Comparison of ENCODE assay signal across 34 mouse cellular contexts in genomic region chr2:169443271-169443670, GRCm38 (mm10).
"Had no signal": no experiment of that assay in that cellular context is flagged by ENCODE, and none has a peak within 500 bp of the region (broad histone marks: within the 10 kb centered on the region; RNA-seq: fewer than 3 reads in every experiment).

No protein-coding gene starts in this region.

- H3K27ac ChIP-seq: heart, embryonic 10.5 days; heart, embryonic 13.5 days; heart, embryonic 15.5 days; hindbrain, embryonic 10.5 days; hindbrain, embryonic 12.5 days; hindbrain, embryonic 13.5 days; hindbrain, embryonic 14.5 days; hindbrain, embryonic 15.5 days; hindbrain, postnatal 0 days; intestine, embryonic 15.5 days; kidney, embryonic 15.5 days; kidney, postnatal 0 days; layer of hippocampus, adult 2 months had no signal

- H3K4me1 ChIP-seq: heart, embryonic 10.5 days; heart, embryonic 12.5 days; heart, embryonic 13.5 days; heart, embryonic 15.5 days; hindbrain, embryonic 10.5 days; intestine, embryonic 15.5 days; kidney, embryonic 15.5 days had no signal

- H3K36me3 ChIP-seq: heart, embryonic 10.5 days; heart, embryonic 12.5 days; heart, embryonic 13.5 days; heart, embryonic 15.5 days; hindbrain, embryonic 10.5 days; hindbrain, embryonic 12.5 days; hindbrain, embryonic 13.5 days; hindbrain, embryonic 15.5 days; intestine, embryonic 15.5 days; kidney, embryonic 15.5 days had no signal

- H3K9ac ChIP-seq: heart, embryonic 12.5 days; heart, embryonic 13.5 days; heart, embryonic 15.5 days; hindbrain, embryonic 12.5 days; hindbrain, embryonic 13.5 days; hindbrain, embryonic 14.5 days; hindbrain, embryonic 15.5 days; intestine, embryonic 15.5 days; kidney, embryonic 15.5 days had no signal

- H3K4me3 ChIP-seq: heart, embryonic 10.5 days; heart, embryonic 12.5 days; heart, embryonic 13.5 days; heart, embryonic 15.5 days; hindbrain, embryonic 10.5 days; hindbrain, embryonic 12.5 days; hindbrain, embryonic 13.5 days; hindbrain, embryonic 15.5 days; intestine, embryonic 15.5 days; kidney, embryonic 15.5 days; layer of hippocampus, adult 2 months had no signal

- DNase-seq: heart, postnatal 10 days; heart, postnatal 14 days; heart, postnatal 36 days; heart, postnatal 4 days; kidney, adult 11 months; kidney, adult 18-20 months; kidney, adult 2 months; kidney, adult 8-10 months; kidney, adult 9 months; kidney, postnatal 10 days; kidney, postnatal 14 days; kidney, postnatal 25 days; kidney, postnatal 36 days; kidney, postnatal 4 days; layer of hippocampus, adult 9-11 months; layer of hippocampus, postnatal 36 days had no signal

- H3K4me2 ChIP-seq: heart, embryonic 12.5 days; heart, embryonic 13.5 days; heart, embryonic 15.5 days; hindbrain, embryonic 12.5 days; hindbrain, embryonic 13.5 days; hindbrain, embryonic 14.5 days; hindbrain, embryonic 15.5 days; intestine, embryonic 15.5 days; kidney, embryonic 15.5 days had no signal

- H3K9me3 ChIP-seq: heart, embryonic 10.5 days; heart, embryonic 12.5 days; heart, embryonic 15.5 days; hindbrain, embryonic 10.5 days; hindbrain, embryonic 12.5 days; hindbrain, embryonic 13.5 days; hindbrain, embryonic 15.5 days; intestine, embryonic 15.5 days; kidney, embryonic 15.5 days had no signal

- ATAC-seq: hindbrain, embryonic 16.5 days; hindbrain, postnatal 0 days; inflammation-experienced regulatory T-cells, adult 6 months; intestine, embryonic 15.5 days; intestine, embryonic 16.5 days; intestine, postnatal 0 days had no signal

- H3K27me3 ChIP-seq: heart, embryonic 12.5 days; heart, embryonic 13.5 days; heart, embryonic 15.5 days; hindbrain, embryonic 12.5 days; hindbrain, embryonic 13.5 days; hindbrain, embryonic 15.5 days; intestine, embryonic 15.5 days; kidney, embryonic 15.5 days had no signal
